In the genomic region with DNA sequence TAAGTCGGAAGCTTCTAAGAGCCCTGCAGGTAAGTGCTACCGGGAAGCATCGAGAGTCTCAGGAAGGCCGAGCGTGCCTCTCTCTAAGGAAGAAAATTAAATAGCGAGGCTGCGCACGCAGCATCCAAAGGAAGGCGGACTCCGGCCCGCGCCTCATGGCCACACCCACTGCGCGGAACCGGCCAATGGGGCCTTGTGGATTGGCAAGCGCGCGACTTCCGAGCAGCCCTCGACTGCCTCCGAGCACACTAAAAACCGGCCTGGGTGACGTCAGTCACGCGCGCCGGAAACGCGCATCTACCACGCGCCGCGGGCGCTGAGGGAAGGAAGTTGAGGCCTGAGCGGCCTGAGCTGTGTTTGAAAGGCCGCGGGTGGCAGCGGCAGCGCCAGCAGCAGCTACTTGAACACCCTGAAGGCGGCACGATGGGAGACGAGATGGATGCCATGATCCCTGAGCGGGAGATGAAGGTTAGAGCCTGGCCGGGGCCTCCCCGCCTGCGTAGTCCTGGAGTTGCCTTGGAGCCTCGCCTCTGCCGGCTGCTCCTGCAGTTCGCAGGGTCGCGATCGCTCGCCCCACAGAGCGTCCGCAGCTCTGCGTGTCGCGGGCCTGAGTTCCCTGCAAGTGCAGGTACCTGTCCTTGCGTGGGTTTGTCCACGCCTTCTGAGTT, we compare ENCODE assay signal across 8 mouse cellular contexts. TPM values are rescaled to one million over a fixed set of nuclear protein-coding genes. Genes with fewer than 3 reads are reported as not detected.
DNase-seq lines count a peak whose midpoint lies in the region; ATAC-seq and TF ChIP-seq lines count a peak whose summit lies in the region.

A gene (plus strand): TSS at position 296 of the 668 bp plus-strand sequence.

- TF ChIP-seq CTCF in kidney, adult 2 months (conservative IDR thresholded peaks at IDR 0.05; ENCODE audit: insufficient read depth, insufficient read length, low read depth, low read length): no peak
- no peak for TF ChIP-seq CTCF in spleen, adult 2 months (IDR thresholded peaks at IDR 0.05; ENCODE audit: extremely low read depth, insufficient read depth, insufficient read length, insufficient replicate concordance)

- H3K4me2 ChIP-seq in embryonic facial prominence, embryonic 13.5 days: peak within 1 kb of the TSS; percentile 95
- peak within 1 kb of the TSS; percentile 81 for H3K4me2 ChIP-seq in limb, embryonic 12.5 days
- H3K4me2 ChIP-seq in midbrain, embryonic 15.5 days: peak within 1 kb of the TSS; percentile 82

- peak; percentile 99 for ATAC-seq in embryonic facial prominence, embryonic 13.5 days (ENCODE audit: insufficient number of reproducible peaks, insufficient read depth, low FRiP score, low TSS enrichment, low read depth)
- peak; percentile 98 for ATAC-seq in limb, embryonic 12.5 days (ENCODE audit: insufficient number of reproducible peaks, insufficient read depth, low FRiP score, low TSS enrichment, low read depth)
- ATAC-seq in midbrain, embryonic 15.5 days (replicated peaks): peak; percentile 99

- no peaks in the 10 kb centered on the region for H3K9me3 ChIP-seq in embryonic facial prominence, embryonic 13.5 days
- no peaks in the 10 kb centered on the region for H3K9me3 ChIP-seq in limb, embryonic 12.5 days
- no peaks in the 10 kb centered on the region for H3K9me3 ChIP-seq in midbrain, embryonic 15.5 days

- under 1% methylated on average over 60 of the region's 60 CpGs for WGBS in embryonic facial prominence, embryonic 13.5 days
- WGBS in kidney, adult 2 months: under 1% methylated on average over 60 of the region's 60 CpGs
- WGBS in limb, embryonic 12.5 days: under 1% methylated on average over 60 of the region's 60 CpGs
- under 1% methylated on average over 60 of the region's 60 CpGs for WGBS in midbrain, embryonic 15.5 days
- WGBS in spleen, adult 2 months: under 1% methylated on average over 57 of the region's 60 CpGs

- peak within 1 kb of the TSS; percentile 82 for H3K27ac ChIP-seq in embryonic facial prominence, embryonic 13.5 days
- H3K27ac ChIP-seq in kidney, adult 2 months (ENCODE audit: insufficient read depth, low read depth, low read length): peak within 1 kb of the TSS; percentile 90
- peak within 1 kb of the TSS; percentile 81 for H3K27ac ChIP-seq in limb, embryonic 12.5 days
- peak within 1 kb of the TSS; percentile 77 for H3K27ac ChIP-seq in midbrain, embryonic 15.5 days
- peak within 1 kb of the TSS; percentile 55 for H3K27ac ChIP-seq in spleen, adult 2 months (ENCODE audit: insufficient read depth, low read length)

- H3K9ac ChIP-seq in embryonic facial prominence, embryonic 13.5 days: peak within 1 kb of the TSS; percentile 98
- peak within 1 kb of the TSS; percentile 93 for H3K9ac ChIP-seq in limb, embryonic 12.5 days (replicated peaks)
- peak within 1 kb of the TSS; percentile 89 for H3K9ac ChIP-seq in midbrain, embryonic 15.5 days

- TF ChIP-seq POLR2A in kidney, adult 2 months (IDR thresholded peaks at IDR 0.05; ENCODE audit: low read depth, low read length): peak; percentile 49
- peak; percentile 38 for TF ChIP-seq POLR2A in spleen, adult 2 months (IDR thresholded peaks at IDR 0.05; ENCODE audit: low read depth, low read length)

- H3K36me3 ChIP-seq in embryonic facial prominence, embryonic 13.5 days: peaks cover 58% of the 10 kb centered on the region
- H3K36me3 ChIP-seq in kidney, adult 2 months (ENCODE audit: control insufficient read depth, insufficient read depth, low read length): peaks cover 6% of the 10 kb centered on the region; the same call in 1 of the 2 replicates
- peaks cover 62% of the 10 kb centered on the region for H3K36me3 ChIP-seq in limb, embryonic 12.5 days
- peaks cover 20% of the 10 kb centered on the region for H3K36me3 ChIP-seq in midbrain, embryonic 15.5 days (replicated peaks)
- peaks cover 8% of the 10 kb centered on the region for H3K36me3 ChIP-seq in spleen, adult 2 months (ENCODE audit: control insufficient read depth, insufficient read depth, low read length)

- H3K4me3 ChIP-seq in embryonic facial prominence, embryonic 13.5 days: peak within 1 kb of the TSS; percentile 96
- H3K4me3 ChIP-seq in kidney, adult 2 months (ENCODE audit: insufficient read depth, low read depth, low read length): peak within 1 kb of the TSS; percentile 79
- peak within 1 kb of the TSS; percentile 96 for H3K4me3 ChIP-seq in limb, embryonic 12.5 days (replicated peaks)
- H3K4me3 ChIP-seq in midbrain, embryonic 15.5 days: peak within 1 kb of the TSS; percentile 89
- peak within 1 kb of the TSS; percentile 76 for H3K4me3 ChIP-seq in spleen, adult 2 months (ENCODE audit: extremely low read depth, insufficient read depth, insufficient read length)

- no peaks in the 10 kb centered on the region for H3K27me3 ChIP-seq in embryonic facial prominence, embryonic 13.5 days
- no peaks in the 10 kb centered on the region for H3K27me3 ChIP-seq in kidney, adult 2 months (replicated peaks; ENCODE audit: control insufficient read depth, insufficient read depth, low read length)
- no peaks in the 10 kb centered on the region for H3K27me3 ChIP-seq in limb, embryonic 12.5 days
- H3K27me3 ChIP-seq in midbrain, embryonic 15.5 days (replicated peaks): no peaks in the 10 kb centered on the region
- no peaks in the 10 kb centered on the region for H3K27me3 ChIP-seq in spleen, adult 2 months (ENCODE audit: control insufficient read depth, insufficient read depth, low read length)

- H3K4me1 ChIP-seq in embryonic facial prominence, embryonic 13.5 days: peaks cover 15% of the 10 kb centered on the region
- peaks cover 31% of the 10 kb centered on the region for H3K4me1 ChIP-seq in kidney, adult 2 months (ENCODE audit: control insufficient read depth, insufficient read depth, low read length)
- peaks cover 18% of the 10 kb centered on the region for H3K4me1 ChIP-seq in limb, embryonic 12.5 days (replicated peaks)
- H3K4me1 ChIP-seq in midbrain, embryonic 15.5 days: peaks cover 18% of the 10 kb centered on the region
- H3K4me1 ChIP-seq in spleen, adult 2 months (ENCODE audit: control insufficient read depth, insufficient read depth, insufficient read length): peaks cover 5% of the 10 kb centered on the region; the same call in 1 of the 2 replicates

- peak; percentile 99 for DNase-seq in 3134 (ENCODE audit: extremely low read depth, insufficient read length, low spot score)
- peak; percentile 99 to 100 for DNase-seq in adrenal gland, postnatal 36 days
- peak; percentile 99 to 100 for DNase-seq in heart, adult 18-20 months
- DNase-seq in kidney, adult 2 months: peak; percentile 99
- peak; percentile 97 to 99 for DNase-seq in spleen, adult 2 months (ENCODE audit: low read depth in 1 of 2, low spot score in 2 of 2)

RNA-seq across cellular contexts. Expression of the gene that starts here (rescaled TPM):
- 10 to 100 TPM; 63.1 to 65.4 TPM for total RNA-seq in adrenal gland, postnatal 36 days (2021)
- polyA plus RNA-seq in embryonic facial prominence, embryonic 13.5 days (2015; fragmentation: Nextera tagmentation; extraction: Ambion mirVana): 115 and 118 TPM in 2 replicates
- total RNA-seq in heart, adult 18-20 months (2021): 10 to 100 TPM; 27.7 to 36.7 TPM
- polyA plus RNA-seq in kidney, adult 2 months (2012; rRNA removed): 41.3 and 41.8 TPM in 2 replicates
- polyA plus RNA-seq in limb, embryonic 12.5 days (2016; fragmentation: Nextera tagmentation; extraction: Ambion mirVana): 76.4 and 87.4 TPM in 2 replicates
- 71.0 and 75.0 TPM in 2 replicates for polyA plus RNA-seq in midbrain, embryonic 15.5 days (2015; fragmentation: Nextera tagmentation; extraction: Ambion mirVana)
- 29.5 and 30.1 TPM in 2 replicates for polyA plus RNA-seq in spleen, adult 2 months (2012; rRNA removed)

Comparison
In these comparisons a context has a peak if more than half of its experiments do, and no peak if none do; other contexts are left out.
1. Peak in every context shown above with its lines: DNase-seq, ATAC-seq, H3K4me3 ChIP-seq and H3K27ac ChIP-seq.